Mouse (Mus musculus): Measurements from ENCODE around the gene Slc38a3. TPM values are rescaled to one million over a fixed set of nuclear protein-coding genes. Genes with fewer than 3 reads are reported as not detected.

Slc38a3 gene
- 25.3 and 26.2 TPM in 2 replicates for polyA plus RNA-seq (2015; fragmentation: Nextera tagmentation; extraction: Ambion mirVana)

GRCm38 (mm10) chr9:107669480-107669945 is at the start of gene Slc38a3:
Gene Slc38a3, minus strand, starts transcription at chr9:107669530.
- H3K27me3 ChIP-seq: peaks cover 58% of the 10 kb centered on the region
- 0 out of 2 replicates have a peak within 1 kb of the TSS, but pooled peaks have one; percentile 8 for H3K9ac ChIP-seq
- H3K27ac ChIP-seq: no peak within 1 kb of the TSS
- peaks cover 36% of the 10 kb centered on the region for H3K4me1 ChIP-seq (replicated peaks)
- no peak for ATAC-seq (ENCODE audit: low FRiP score)
- WGBS: 89% methylated on average over 9 of the region's 9 CpGs
- no peak within 1 kb of the TSS for H3K4me3 ChIP-seq
- no peak within 1 kb of the TSS for H3K4me2 ChIP-seq
- H3K9me3 ChIP-seq: no peaks in the 10 kb centered on the region
- no peaks in the 10 kb centered on the region for H3K36me3 ChIP-seq

GRCm38 (mm10) chr9:107716951-107717350 is 47.6 kb upstream of the Slc38a3 start:
- peaks cover 16% of the 10 kb centered on the region for H3K27me3 ChIP-seq
- H3K36me3 ChIP-seq: no peaks in the 10 kb centered on the region
- ATAC-seq (ENCODE audit: low FRiP score): no peak
- no peak overlapping the region for H3K4me2 ChIP-seq
- H3K4me1 ChIP-seq (replicated peaks): peaks cover 25% of the 10 kb centered on the region
- 30% methylated on average over 6 of the region's 6 CpGs for WGBS
- H3K4me3 ChIP-seq: no peak overlapping the region
- H3K9ac ChIP-seq: 0 out of 2 replicates have a peak overlapping the region, but pooled peaks have one; percentile 24
- H3K9me3 ChIP-seq: no peaks in the 10 kb centered on the region
- H3K27ac ChIP-seq: no peak overlapping the region

- H3K27ac ChIP-seq: no peak overlapping the region
- H3K4me2 ChIP-seq: no peak overlapping the region
- no peak for ATAC-seq (ENCODE audit: low FRiP score)
- peaks cover 23% of the 10 kb centered on the region for H3K4me1 ChIP-seq (replicated peaks)
- no peak overlapping the region for H3K4me3 ChIP-seq
- no peaks in the 10 kb centered on the region for H3K36me3 ChIP-seq
- no peak overlapping the region for H3K9ac ChIP-seq
- WGBS: 90% methylated on average over 2 of the region's 2 CpGs
- H3K27me3 ChIP-seq: peaks cover 22% of the 10 kb centered on the region
- no peaks in the 10 kb centered on the region for H3K9me3 ChIP-seq
Observed at GRCm38 (mm10) chr9:107715632-107716031, 46.3 kb upstream of the Slc38a3 start.

GRCm38 (mm10) chr9:107714221-107714952 is 45.1 kb upstream of the Slc38a3 start:
- H3K9me3 ChIP-seq: no peaks in the 10 kb centered on the region
- peak overlapping the region; percentile 24; the same call in 1 of the 2 replicates for H3K27ac ChIP-seq
- peaks cover 26% of the 10 kb centered on the region for H3K27me3 ChIP-seq
- H3K4me3 ChIP-seq: no peak overlapping the region
- WGBS: 16% methylated on average over 12 of the region's 12 CpGs
- no peak for ATAC-seq (ENCODE audit: low FRiP score)
- no peak overlapping the region for H3K4me2 ChIP-seq
- H3K9ac ChIP-seq: peak overlapping the region; percentile 59
- peaks cover 31% of the 10 kb centered on the region for H3K4me1 ChIP-seq (replicated peaks)
- H3K36me3 ChIP-seq: no peaks in the 10 kb centered on the region

- under 1% methylated on average over 61 of the region's 86 CpGs for WGBS
- Histone ChIP-seq H3K27ac (peak within 1 kb of the TSS; percentile 92), H3K4me1 (replicated peaks) (peaks cover 64% of the 10 kb centered on the region), H3K4me3 (peak within 1 kb of the TSS; percentile 83), H3K27me3 (peaks cover 45% of the 10 kb centered on the region), H3K9me3 (no peaks in the 10 kb centered on the region), H3K4me2 (peak within 1 kb of the TSS; percentile 90), H3K9ac (peak within 1 kb of the TSS; percentile 97), H3K36me3 (peaks cover 7% of the 10 kb centered on the region)
- ATAC-seq (ENCODE audit: low FRiP score): peak; percentile 77
Observed at GRCm38 (mm10) chr9:107709697-107710483, 40.6 kb upstream of the Slc38a3 start, which contains the start of gene Sema3f. Gene Sema3f, minus strand, starts transcription at chr9:107710475.

GRCm38 (mm10) chr9:107709096-107709696 is 39.9 kb upstream of the Slc38a3 start:
- Histone ChIP-seq H3K9me3 (no peaks in the 10 kb centered on the region), H3K27me3 (peaks cover 48% of the 10 kb centered on the region), H3K36me3 (peaks cover 14% of the 10 kb centered on the region), H3K9ac (peak overlapping the region; percentile 97), H3K27ac (peak overlapping the region; percentile 92), H3K4me1 (replicated peaks) (peaks cover 63% of the 10 kb centered on the region), H3K4me3 (peak overlapping the region; percentile 83), H3K4me2 (peak overlapping the region; percentile 90)
- ATAC-seq (ENCODE audit: low FRiP score): peak; percentile 28
- WGBS: under 1% methylated on average over 50 of the region's 55 CpGs

- H3K27ac ChIP-seq: peak overlapping the region; percentile 92
- H3K4me1 ChIP-seq (replicated peaks): peaks cover 65% of the 10 kb centered on the region
- H3K9me3 ChIP-seq: no peaks in the 10 kb centered on the region
- peaks cover 20% of the 10 kb centered on the region for H3K36me3 ChIP-seq
- peak overlapping the region; percentile 97 for H3K9ac ChIP-seq
- H3K4me3 ChIP-seq: peak overlapping the region; percentile 83
- 2% methylated on average over 21 of the region's 21 CpGs for WGBS
- ATAC-seq (ENCODE audit: low FRiP score): no peak
- peak overlapping the region; percentile 90 for H3K4me2 ChIP-seq
- H3K27me3 ChIP-seq: peaks cover 48% of the 10 kb centered on the region
Observed at GRCm38 (mm10) chr9:107708439-107709095, 39.2 kb upstream of the Slc38a3 start.

GRCm38 (mm10) chr9:107707701-107708438 is 38.5 kb upstream of the Slc38a3 start:
- 2% methylated on average over 17 of the region's 17 CpGs for WGBS
- ATAC-seq (ENCODE audit: low FRiP score): peak; percentile 12; the same call in 1 of the 2 replicates
- no peaks in the 10 kb centered on the region for H3K9me3 ChIP-seq
- peaks cover 45% of the 10 kb centered on the region for H3K27me3 ChIP-seq
- peaks cover 72% of the 10 kb centered on the region for H3K4me1 ChIP-seq (replicated peaks)
- peak overlapping the region; percentile 83 for H3K4me3 ChIP-seq
- H3K9ac ChIP-seq: peak overlapping the region; percentile 97
- peak overlapping the region; percentile 90 for H3K4me2 ChIP-seq
- H3K36me3 ChIP-seq: peaks cover 27% of the 10 kb centered on the region
- peak overlapping the region; percentile 92 for H3K27ac ChIP-seq

GRCm38 (mm10) chr9:107706781-107707211 is 37.5 kb upstream of the Slc38a3 start:
- Histone ChIP-seq H3K27me3 (peaks cover 42% of the 10 kb centered on the region), H3K4me3 (peak overlapping the region; percentile 83), H3K27ac (peak overlapping the region; percentile 92), H3K4me2 (peak overlapping the region; percentile 90), H3K36me3 (peaks cover 34% of the 10 kb centered on the region), H3K9me3 (no peaks in the 10 kb centered on the region), H3K9ac (peak overlapping the region; percentile 97), H3K4me1 (replicated peaks) (peaks cover 81% of the 10 kb centered on the region)
- WGBS: 2% methylated on average over 14 of the region's 14 CpGs
- ATAC-seq (ENCODE audit: low FRiP score): peak; percentile 15; the same call in 1 of the 2 replicates

- Histone ChIP-seq H3K4me3 (no peak overlapping the region), H3K27ac (no peak overlapping the region), H3K9me3 (no peaks in the 10 kb centered on the region), H3K36me3 (peaks cover 34% of the 10 kb centered on the region), H3K4me2 (no peak overlapping the region), H3K9ac (no peak overlapping the region), H3K27me3 (peaks cover 23% of the 10 kb centered on the region), H3K4me1 (replicated peaks) (peaks cover 97% of the 10 kb centered on the region)
- 71% methylated on average over 14 of the region's 14 CpGs for WGBS
- no peak for ATAC-seq (ENCODE audit: low FRiP score)
Observed at GRCm38 (mm10) chr9:107703337-107704122, 34.2 kb upstream of the Slc38a3 start.
